Mouse (Mus musculus) hindbrain, embryonic 16.5 days (tissue): ENCODE results near the gene Sag. TPM values are rescaled to one million over a fixed set of nuclear protein-coding genes. Genes with fewer than 3 reads are reported as not detected.

Experiments used
- ATAC-seq: fragments of 200-750 bp; cut with Nextera tagmentation; 2 replicates; pipeline ENCODE4 v1.8.0; 2017; ENCODE audit warnings: moderate TSS enrichment, moderate library complexity
- H3K27ac ChIP-seq: fragments of 300-500 bp; sonication (generic); 2 replicates; pipeline ENCODE4 v1.5.1; 2014; ENCODE audit warnings: low read depth, mild to moderate bottlenecking, control low read depth, low read length, moderate library complexity
- H3K27me3 ChIP-seq: fragments of 300-500 bp; sonication (generic); replicated peaks from 2 replicates; pipeline ENCODE4 v1.6.1; 2014; ENCODE audit warnings: low read length; ENCODE audit not compliant: control insufficient read depth, insufficient read depth
- H3K36me3 ChIP-seq: fragments of 300-500 bp; sonication (generic); 2 replicates; pipeline ENCODE4 v1.6.1; 2014; ENCODE audit warnings: mild to moderate bottlenecking, low read length, moderate library complexity, mixed read lengths; ENCODE audit not compliant: control insufficient read depth, insufficient read depth
- H3K4me1 ChIP-seq: fragments of 300-500 bp; sonication (generic); 2 replicates; pipeline ENCODE4 v1.6.1; 2014; ENCODE audit warnings: low read depth, low read length; ENCODE audit not compliant: control insufficient read depth, insufficient read depth
- H3K4me2 ChIP-seq: fragments of 300-500 bp; sonication (generic); 2 replicates; pipeline ENCODE4 v1.6.1; 2014; ENCODE audit warnings: mild to moderate bottlenecking, low read length, control low read depth, moderate library complexity
- H3K4me3 ChIP-seq: fragments of 300-500 bp; sonication (generic); 2 replicates; pipeline ENCODE4 v1.5.1; 2014; ENCODE audit warnings: mild to moderate bottlenecking, low read length, control low read depth, moderate library complexity
- H3K9ac ChIP-seq: fragments of 300-500 bp; sonication (generic); 2 replicates; pipeline ENCODE4 v1.6.1; 2014; ENCODE audit warnings: low read depth, mild to moderate bottlenecking, control low read depth, low read length, moderate library complexity
- H3K9me3 ChIP-seq: fragments of 300-500 bp; sonication (generic); 2 replicates; pipeline ENCODE4 v1.6.1; 2014; ENCODE audit warnings: mild to moderate bottlenecking, low read length, moderate library complexity; ENCODE audit not compliant: control insufficient read depth
- WGBS: fragments of 180-500 bp; shearing (Covaris S2); extraction: QIAGEN DNeasy Blood & Tissue Kit; methylation state at CpG from one replicate; pipeline ENCODE4 v1.1.7; 2014; 5-methylcytosine and 5-hydroxymethylcytosine counted together
- polyA plus RNA-seq: library from polyadenylated mRNA; unstranded; fragments of >200 nt; fragmentation: Nextera tagmentation; extraction: Ambion mirVana; gene quantifications from 2 replicates; pipeline ENCODE4 v1.2.1, GENCODE M21; 2015

Gene Sag
- polyA plus RNA-seq, 1 experiment from 2014 or later = 1.7 TPM

DNA sequence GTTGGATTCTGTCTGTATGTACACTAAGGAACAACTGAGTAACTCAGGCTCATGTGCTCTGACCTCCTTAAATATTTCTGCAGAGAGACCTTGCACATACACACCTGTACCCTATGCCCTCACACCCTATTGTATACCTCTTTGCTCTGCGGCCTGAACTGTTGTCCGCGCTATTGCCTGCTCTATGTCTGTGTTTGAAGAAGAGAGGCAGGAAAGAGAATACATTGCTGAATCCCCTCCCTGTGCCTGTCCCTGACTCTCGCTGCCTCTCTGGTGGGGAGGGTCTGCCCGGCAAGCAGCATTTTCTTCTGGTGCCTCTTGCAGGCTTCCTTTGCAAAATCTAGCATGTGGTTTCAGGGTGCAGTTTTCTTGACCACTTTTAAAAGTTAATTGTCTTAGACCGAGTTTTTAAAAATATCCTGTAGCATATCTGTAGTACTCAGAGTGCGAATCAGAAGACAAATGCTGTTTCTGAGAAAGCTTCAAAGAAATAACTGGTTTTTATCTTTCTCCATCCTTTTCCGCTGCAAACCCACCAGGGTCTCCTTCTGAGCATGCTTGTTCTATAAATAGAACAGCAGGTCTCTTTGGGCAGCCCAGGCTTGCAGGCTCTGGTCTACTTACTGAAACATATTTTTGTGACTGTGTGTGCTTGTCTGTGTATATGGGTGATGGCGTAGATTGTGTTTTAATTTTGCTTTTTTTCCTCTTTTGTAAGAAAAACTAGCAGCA, 74.2 kb downstream of the Sag start:
- Histone ChIP-seq H3K4me2 (no peak overlapping the region), H3K36me3 (peaks cover 4% of the 10 kb centered on the region), H3K27me3 (no peaks in the 10 kb centered on the region), H3K9ac (no peak overlapping the region), H3K9me3 (no peaks in the 10 kb centered on the region), H3K27ac (peak overlapping the region; percentile 46), H3K4me1 (peaks cover 20% of the 10 kb centered on the region), H3K4me3 (no peak overlapping the region)
- peak; percentile 52; the same call in 1 of the 2 replicates for ATAC-seq
- 76% methylated on average over 9 of the region's 9 CpGs for WGBS

GRCm38 (mm10) chr1:87879034-87879433, 75.6 kb downstream of the Sag start:
- H3K4me1 ChIP-seq = peaks cover 20% of the 10 kb centered on the region
- H3K9ac ChIP-seq = no peak overlapping the region
- ATAC-seq = no peak
- H3K4me2 ChIP-seq = no peak overlapping the region
- no peak overlapping the region for H3K4me3 ChIP-seq
- no peaks in the 10 kb centered on the region for H3K27me3 ChIP-seq
- peaks cover 6% of the 10 kb centered on the region for H3K36me3 ChIP-seq
- 89% methylated on average over 3 of the region's 3 CpGs for WGBS
- H3K9me3 ChIP-seq = no peaks in the 10 kb centered on the region
- no peak overlapping the region for H3K27ac ChIP-seq

GRCm38 (mm10) chr1:87879494-87880325, 76.2 kb downstream of the Sag start:
- H3K27me3 ChIP-seq = no peaks in the 10 kb centered on the region
- peaks cover 20% of the 10 kb centered on the region for H3K4me1 ChIP-seq
- no peaks in the 10 kb centered on the region for H3K9me3 ChIP-seq
- peaks cover 9% of the 10 kb centered on the region for H3K36me3 ChIP-seq
- no peak overlapping the region for H3K9ac ChIP-seq
- peak overlapping the region; percentile 55 for H3K27ac ChIP-seq
- peak; percentile 71 for ATAC-seq
- no peak overlapping the region for H3K4me2 ChIP-seq
- WGBS = 41% methylated on average over 3 of the region's 3 CpGs
- H3K4me3 ChIP-seq = no peak overlapping the region

GRCm38 (mm10) chr1:87880326-87880627, 76.8 kb downstream of the Sag start:
- no peak for ATAC-seq
- WGBS = 83% methylated on average over 6 of the region's 6 CpGs
- no peaks in the 10 kb centered on the region for H3K9me3 ChIP-seq
- H3K4me1 ChIP-seq = peaks cover 20% of the 10 kb centered on the region
- H3K9ac ChIP-seq = no peak overlapping the region
- H3K27me3 ChIP-seq = no peaks in the 10 kb centered on the region
- H3K27ac ChIP-seq = peak overlapping the region; percentile 55; the same call in 1 of the 2 replicates
- no peak overlapping the region for H3K4me2 ChIP-seq
- no peak overlapping the region for H3K4me3 ChIP-seq
- peaks cover 9% of the 10 kb centered on the region for H3K36me3 ChIP-seq

GRCm38 (mm10) chr1:87880856-87881255, 77.4 kb downstream of the Sag start:
- Histone ChIP-seq H3K27me3 (no peaks in the 10 kb centered on the region), H3K27ac (no peak overlapping the region), H3K9ac (no peak overlapping the region), H3K4me3 (no peak overlapping the region), H3K4me2 (no peak overlapping the region), H3K4me1 (peaks cover 20% of the 10 kb centered on the region), H3K36me3 (peaks cover 9% of the 10 kb centered on the region), H3K9me3 (no peaks in the 10 kb centered on the region)
- ATAC-seq = no peak
- WGBS = 75% methylated on average over 2 of the region's 2 CpGs

GRCm38 (mm10) chr1:87881726-87882125, 78.2 kb downstream of the Sag start:
- H3K9ac ChIP-seq = no peak overlapping the region
- 83% methylated on average over 4 of the region's 4 CpGs for WGBS
- H3K27ac ChIP-seq = no peak overlapping the region
- H3K27me3 ChIP-seq = no peaks in the 10 kb centered on the region
- peaks cover 9% of the 10 kb centered on the region for H3K36me3 ChIP-seq
- ATAC-seq = no peak
- peaks cover 20% of the 10 kb centered on the region for H3K4me1 ChIP-seq
- no peaks in the 10 kb centered on the region for H3K9me3 ChIP-seq
- H3K4me3 ChIP-seq = no peak overlapping the region
- H3K4me2 ChIP-seq = no peak overlapping the region

DNA sequence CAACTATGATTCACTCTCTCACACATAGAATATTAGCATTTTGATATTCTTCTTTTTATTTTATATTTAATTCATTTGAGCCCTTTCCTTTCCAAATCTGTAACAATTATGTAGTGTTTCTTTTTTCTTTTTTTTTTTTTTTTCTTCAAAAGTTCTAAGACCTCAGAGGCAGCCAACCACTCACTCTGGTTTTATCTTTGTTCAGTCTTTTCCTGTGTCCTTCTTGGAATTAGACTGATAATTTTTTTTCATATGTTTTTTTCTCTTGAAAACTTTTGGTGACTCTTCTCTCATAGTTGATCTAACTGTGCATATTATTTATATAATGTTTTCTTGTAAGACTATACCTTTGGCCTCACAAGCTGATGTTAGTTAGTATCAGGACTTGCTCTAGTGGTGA, 79.1 kb downstream of the Sag start:
- H3K27ac ChIP-seq = no peak overlapping the region
- H3K4me3 ChIP-seq = no peak overlapping the region
- H3K9ac ChIP-seq = no peak overlapping the region
- H3K36me3 ChIP-seq = peaks cover 9% of the 10 kb centered on the region
- H3K4me1 ChIP-seq = peaks cover 16% of the 10 kb centered on the region
- no peak overlapping the region for H3K4me2 ChIP-seq
- no peaks in the 10 kb centered on the region for H3K27me3 ChIP-seq
- H3K9me3 ChIP-seq = no peaks in the 10 kb centered on the region
- no peak for ATAC-seq

DNA sequence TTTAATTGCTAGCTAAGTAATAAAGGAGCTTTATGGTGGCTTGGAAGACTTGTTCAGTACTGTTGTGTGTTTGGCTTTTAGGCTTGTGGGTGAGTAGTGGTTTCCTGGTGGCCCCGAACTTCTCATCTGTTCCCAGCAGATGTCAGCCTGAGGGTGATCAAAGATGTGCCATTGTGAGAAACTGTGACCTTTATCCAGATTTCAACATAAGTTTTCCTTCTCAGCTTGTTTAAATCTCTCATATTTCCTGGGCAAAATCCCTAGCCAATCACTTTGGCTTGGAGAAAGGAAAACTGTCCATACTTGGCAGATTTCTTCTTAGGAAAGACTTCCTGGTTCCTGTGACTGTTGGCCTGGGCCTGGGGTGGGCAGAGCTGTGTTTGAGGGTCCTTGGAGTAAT, 87.5 kb downstream of the Sag start:
- WGBS = 79% methylated on average over 1 of the region's 1 CpGs
- Histone ChIP-seq H3K27me3 (no peaks in the 10 kb centered on the region), H3K36me3 (no peaks in the 10 kb centered on the region), H3K27ac (no peak overlapping the region), H3K4me3 (no peak overlapping the region), H3K9ac (no peak overlapping the region), H3K4me2 (no peak overlapping the region), H3K4me1 (no peaks in the 10 kb centered on the region), H3K9me3 (no peaks in the 10 kb centered on the region)
- ATAC-seq = no peak

DNA sequence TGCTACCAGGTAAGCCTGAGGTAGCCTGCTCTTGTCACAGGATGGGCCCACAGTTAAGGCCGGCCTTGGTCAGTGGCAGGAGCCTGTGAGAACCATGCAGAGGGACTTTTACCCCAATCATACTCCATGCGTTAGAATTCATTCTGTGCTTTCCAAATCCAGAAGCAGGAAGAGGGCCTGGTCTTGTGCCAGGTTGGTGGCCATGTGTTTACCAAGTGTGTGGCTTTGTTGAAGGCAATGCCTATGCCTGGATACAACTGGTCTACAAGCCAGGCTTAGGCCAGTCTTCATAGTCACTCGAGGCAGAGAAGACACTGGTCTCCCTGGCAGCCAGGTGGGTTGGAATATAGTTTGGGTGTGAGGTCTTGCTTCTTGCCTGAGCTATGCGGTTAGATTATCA, 88.2 kb downstream of the Sag start:
- no peak for ATAC-seq
- WGBS = 84% methylated on average over 4 of the region's 4 CpGs
- H3K27ac ChIP-seq = no peak overlapping the region

More for the DNA sequence above, 88.2 kb downstream of the Sag start:
- Histone ChIP-seq H3K36me3 (no peaks in the 10 kb centered on the region), H3K27me3 (no peaks in the 10 kb centered on the region), H3K4me3 (no peak overlapping the region), H3K9me3 (no peaks in the 10 kb centered on the region), H3K4me2 (no peak overlapping the region), H3K4me1 (no peaks in the 10 kb centered on the region), H3K9ac (no peak overlapping the region)
